Mouse (Mus musculus) midbrain, embryonic 12.5 days (tissue): Measurements from ENCODE around the gene Pcnx2. TPM values are rescaled to one million over a fixed set of nuclear protein-coding genes. Genes with fewer than 3 reads are reported as not detected.

ENCODE experiments used
- ATAC-seq: fragments of 200-750 bp; cut with Nextera tagmentation; 2 replicates; pipeline ENCODE4 v1.8.0; 2017; ENCODE audit warnings: low read depth, moderate TSS enrichment, moderate library complexity; ENCODE audit not compliant: low FRiP score
- H3K27ac ChIP-seq: fragments of 300-500 bp; sonication (generic); replicated peaks from 2 replicates; pipeline ENCODE4 v1.5.1; 2016; ENCODE audit warnings: mild to moderate bottlenecking
- H3K27me3 ChIP-seq: fragments of 300-500 bp; sonication (generic); 2 replicates; pipeline ENCODE4 v1.6.1; 2016; ENCODE audit warnings: mild to moderate bottlenecking
- H3K36me3 ChIP-seq: fragments of 300-500 bp; sonication (generic); 2 replicates; pipeline ENCODE4 v1.6.1; 2016
- H3K4me1 ChIP-seq: fragments of 300-500 bp; sonication (generic); 2 replicates; pipeline ENCODE4 v1.6.1; 2016
- H3K4me2 ChIP-seq: fragments of 300-500 bp; sonication (generic); replicated peaks from 2 replicates; pipeline ENCODE4 v1.6.1; 2016; ENCODE audit warnings: mild to moderate bottlenecking, moderate library complexity
- H3K4me3 ChIP-seq: fragments of 300-500 bp; sonication (generic); 2 replicates; pipeline ENCODE4 v1.5.1; 2016; ENCODE audit warnings: mild to moderate bottlenecking
- H3K9ac ChIP-seq: fragments of 300-500 bp; sonication (generic); replicated peaks from 2 replicates; pipeline ENCODE4 v1.6.1; 2016; ENCODE audit warnings: mild to moderate bottlenecking, moderate library complexity
- H3K9me3 ChIP-seq: fragments of 300-500 bp; sonication (generic); 2 replicates; pipeline ENCODE4 v1.6.1; 2016; ENCODE audit warnings: mild to moderate bottlenecking
- WGBS: fragments of 180-500 bp; shearing (Covaris S2); methylation state at CpG from one replicate; pipeline ENCODE4 v1.1.7; 2016; 5-methylcytosine and 5-hydroxymethylcytosine counted together
- polyA plus RNA-seq: library from polyadenylated mRNA; unstranded; fragments of >200 nt; fragmentation: Nextera tagmentation; extraction: Ambion mirVana; gene quantifications from 2 replicates; pipeline ENCODE4 v1.2.1, GENCODE M21; 2016

Pcnx2 gene
- polyA plus RNA-seq, 1 experiment from 2014 or later: 1.4 TPM

- no peak overlapping the region for H3K27ac ChIP-seq
- ATAC-seq: no peak
- no peak overlapping the region for H3K4me3 ChIP-seq
- H3K4me1 ChIP-seq: no peaks in the 10 kb centered on the region
- H3K9me3 ChIP-seq: no peaks in the 10 kb centered on the region
- no peaks in the 10 kb centered on the region for H3K27me3 ChIP-seq
- H3K9ac ChIP-seq: no peak overlapping the region
- WGBS: 91% methylated on average over 3 of the region's 3 CpGs
- 0 out of 2 replicates have a peak, but pooled peaks cover 3% of the 10 kb centered on the region for H3K36me3 ChIP-seq
- H3K4me2 ChIP-seq: no peak overlapping the region
Measured at GRCm38 (mm10) chr8:125776314-125776713, 121.8 kb downstream of the Pcnx2 start.

- Histone ChIP-seq H3K4me3 (no peak overlapping the region), H3K4me2 (no peak overlapping the region), H3K4me1 (no peaks in the 10 kb centered on the region), H3K36me3 (0 out of 2 replicates have a peak, but pooled peaks cover 4% of the 10 kb centered on the region), H3K9me3 (no peaks in the 10 kb centered on the region), H3K27me3 (no peaks in the 10 kb centered on the region), H3K9ac (no peak overlapping the region), H3K27ac (no peak overlapping the region)
- ATAC-seq: no peak
- whole genome bisulfite sequencing: 56% methylated on average over 3 of the region's 3 CpGs
Measured at GRCm38 (mm10) chr8:125775031-125775430, 123.1 kb downstream of the Pcnx2 start.

GRCm38 (mm10) chr8:125773281-125773803, 124.8 kb downstream of the Pcnx2 start:
- no peaks in the 10 kb centered on the region for H3K27me3 ChIP-seq
- ATAC-seq: no peak
- no peak overlapping the region for H3K4me3 ChIP-seq
- H3K4me2 ChIP-seq: no peak overlapping the region
- WGBS: 44% methylated on average over 7 of the region's 7 CpGs
- no peaks in the 10 kb centered on the region for H3K9me3 ChIP-seq
- no peak overlapping the region for H3K9ac ChIP-seq
- H3K36me3 ChIP-seq: 0 out of 2 replicates have a peak, but pooled peaks cover 4% of the 10 kb centered on the region
- no peak overlapping the region for H3K27ac ChIP-seq
- H3K4me1 ChIP-seq: no peaks in the 10 kb centered on the region

- no peak overlapping the region for H3K4me3 ChIP-seq
- ATAC-seq: no peak
- no peak overlapping the region for H3K9ac ChIP-seq
- no peaks in the 10 kb centered on the region for H3K4me1 ChIP-seq
- no peak overlapping the region for H3K27ac ChIP-seq
- no peak overlapping the region for H3K4me2 ChIP-seq
- H3K27me3 ChIP-seq: no peaks in the 10 kb centered on the region
- no peaks in the 10 kb centered on the region for H3K9me3 ChIP-seq
- 59% methylated on average over 2 of the region's 2 CpGs for WGBS
- 0 out of 2 replicates have a peak, but pooled peaks cover 4% of the 10 kb centered on the region for H3K36me3 ChIP-seq
Measured at GRCm38 (mm10) chr8:125772300-125772699, 125.8 kb downstream of the Pcnx2 start.

- no peak overlapping the region for H3K27ac ChIP-seq
- H3K4me2 ChIP-seq: no peak overlapping the region
- no peaks in the 10 kb centered on the region for H3K27me3 ChIP-seq
- no peaks in the 10 kb centered on the region for H3K4me1 ChIP-seq
- H3K4me3 ChIP-seq: no peak overlapping the region
- 91% methylated on average over 10 of the region's 10 CpGs for WGBS
- no peak for ATAC-seq
- 0 out of 2 replicates have a peak, but pooled peaks cover 4% of the 10 kb centered on the region for H3K36me3 ChIP-seq
- H3K9me3 ChIP-seq: peaks cover 6% of the 10 kb centered on the region; the same call in 1 of the 2 replicates
- H3K9ac ChIP-seq: no peak overlapping the region
Measured at GRCm38 (mm10) chr8:125768079-125768478, 130.0 kb downstream of the Pcnx2 start.

GRCm38 (mm10) chr8:125763066-125763786, 134.9 kb downstream of the Pcnx2 start:
- no peak for ATAC-seq
- peaks cover 6% of the 10 kb centered on the region; the same call in 1 of the 2 replicates for H3K9me3 ChIP-seq
- H3K27ac ChIP-seq: no peak overlapping the region
- no peak overlapping the region for H3K4me3 ChIP-seq
- WGBS: 90% methylated on average over 16 of the region's 16 CpGs
- no peak overlapping the region for H3K9ac ChIP-seq
- no peaks in the 10 kb centered on the region for H3K4me1 ChIP-seq
- H3K4me2 ChIP-seq: no peak overlapping the region
- H3K27me3 ChIP-seq: no peaks in the 10 kb centered on the region
- no peaks in the 10 kb centered on the region for H3K36me3 ChIP-seq

- Histone ChIP-seq H3K27me3 (no peaks in the 10 kb centered on the region), H3K9me3 (peaks cover 6% of the 10 kb centered on the region; the same call in 1 of the 2 replicates), H3K36me3 (no peaks in the 10 kb centered on the region), H3K4me3 (no peak overlapping the region), H3K27ac (no peak overlapping the region), H3K4me2 (no peak overlapping the region), H3K9ac (no peak overlapping the region), H3K4me1 (0 out of 2 replicates have a peak, but pooled peaks cover 9% of the 10 kb centered on the region)
- ATAC-seq: no peak
- WGBS: 48% methylated on average over 10 of the region's 10 CpGs
Measured at GRCm38 (mm10) chr8:125759022-125759421, 139.1 kb downstream of the Pcnx2 start.

- no peak for ATAC-seq
- Histone ChIP-seq H3K4me1 (0 out of 2 replicates have a peak, but pooled peaks cover 9% of the 10 kb centered on the region), H3K9ac (no peak overlapping the region), H3K36me3 (no peaks in the 10 kb centered on the region), H3K27ac (no peak overlapping the region), H3K4me2 (no peak overlapping the region), H3K9me3 (no peaks in the 10 kb centered on the region), H3K4me3 (no peak overlapping the region), H3K27me3 (no peaks in the 10 kb centered on the region)
- 93% methylated on average over 1 of the region's 1 CpGs for WGBS
Measured at GRCm38 (mm10) chr8:125757106-125757496, 141.0 kb downstream of the Pcnx2 start.

GRCm38 (mm10) chr8:125756391-125757105, 141.6 kb downstream of the Pcnx2 start:
- Histone ChIP-seq H3K9me3 (no peaks in the 10 kb centered on the region), H3K4me3 (no peak overlapping the region), H3K27me3 (no peaks in the 10 kb centered on the region), H3K9ac (no peak overlapping the region), H3K4me2 (no peak overlapping the region), H3K4me1 (0 out of 2 replicates have a peak, but pooled peaks cover 9% of the 10 kb centered on the region), H3K36me3 (no peaks in the 10 kb centered on the region), H3K27ac (0 out of 2 replicates have a peak overlapping the region, but pooled peaks have one; percentile 30)
- ATAC-seq: no peak
- 69% methylated on average over 9 of the region's 9 CpGs for WGBS

- no peak for ATAC-seq
Measured at GRCm38 (mm10) chr8:125755896-125756295, 142.2 kb downstream of the Pcnx2 start.

GRCm38 (mm10) chr8:125750846-125751245, 147.3 kb downstream of the Pcnx2 start:
- no peaks in the 10 kb centered on the region for H3K9me3 ChIP-seq
- no peaks in the 10 kb centered on the region for H3K27me3 ChIP-seq
- no peak overlapping the region for H3K4me3 ChIP-seq
- H3K4me2 ChIP-seq: no peak overlapping the region
- no peak overlapping the region for H3K9ac ChIP-seq
- 79% methylated on average over 8 of the region's 8 CpGs for WGBS
- no peak overlapping the region for H3K27ac ChIP-seq
- no peaks in the 10 kb centered on the region for H3K36me3 ChIP-seq
- no peak for ATAC-seq
- H3K4me1 ChIP-seq: peaks cover 5% of the 10 kb centered on the region; the same call in 1 of the 2 replicates

More at GRCm38 (mm10) chr8:125755896-125756295, 142.2 kb downstream of the Pcnx2 start:
- no peak overlapping the region for H3K27ac ChIP-seq
- H3K36me3 ChIP-seq: no peaks in the 10 kb centered on the region
- H3K9ac ChIP-seq: no peak overlapping the region
- H3K4me3 ChIP-seq: no peak overlapping the region
- H3K9me3 ChIP-seq: no peaks in the 10 kb centered on the region
- H3K27me3 ChIP-seq: no peaks in the 10 kb centered on the region
- 79% methylated on average over 8 of the region's 8 CpGs for WGBS
- H3K4me2 ChIP-seq: no peak overlapping the region
- peaks cover 10% of the 10 kb centered on the region; the same call in 1 of the 2 replicates for H3K4me1 ChIP-seq

GRCm38 (mm10) chr8:125747390-125747789, 150.7 kb downstream of the Pcnx2 start:
- no peaks in the 10 kb centered on the region for H3K9me3 ChIP-seq
- no peak overlapping the region for H3K27ac ChIP-seq
- H3K27me3 ChIP-seq: no peaks in the 10 kb centered on the region
- 69% methylated on average over 8 of the region's 8 CpGs for WGBS
- ATAC-seq: no peak
- H3K9ac ChIP-seq: no peak overlapping the region
- peaks cover 5% of the 10 kb centered on the region; the same call in 1 of the 2 replicates for H3K4me1 ChIP-seq
- H3K36me3 ChIP-seq: no peaks in the 10 kb centered on the region
- no peak overlapping the region for H3K4me3 ChIP-seq
- H3K4me2 ChIP-seq: no peak overlapping the region
